Mouse (Mus musculus) liver, postnatal 0 days (tissue): ENCODE measurements around the gene Epha4. TPM values are rescaled to one million over a fixed set of nuclear protein-coding genes. Genes with fewer than 3 reads are reported as not detected.

Experiments
- ATAC-seq: fragments of 200-750 bp; cut with Nextera tagmentation; 2 replicates; pipeline ENCODE4 v1.8.0; 2017; ENCODE audit warnings: mild to moderate bottlenecking, moderate library complexity
- DNase-seq: peaks from one replicate; pipeline ENCODE4 v3.0.0-alpha.2; 2016
- H3K27ac ChIP-seq: fragments of 300-500 bp; sonication (generic); 2 replicates; pipeline ENCODE4 v1.5.1; 2014; ENCODE audit warnings: antibody characterized with exemption, moderate library complexity, mild to moderate bottlenecking, low read depth
- H3K27me3 ChIP-seq: fragments of 300-500 bp; sonication (generic); 2 replicates; pipeline ENCODE4 v1.6.1; 2014; ENCODE audit warnings: low read length, control low read depth, mixed read lengths; ENCODE audit not compliant: insufficient read depth
- H3K36me3 ChIP-seq: fragments of 300-500 bp; sonication (generic); replicated peaks from 2 replicates; pipeline ENCODE4 v1.6.1; 2014; ENCODE audit warnings: mild to moderate bottlenecking, control low read depth, low read length, moderate library complexity, mixed read lengths; ENCODE audit not compliant: insufficient read depth
- H3K4me1 ChIP-seq: fragments of 300-500 bp; sonication (generic); 2 replicates; pipeline ENCODE4 v1.6.1; 2014; ENCODE audit warnings: antibody characterized with exemption, mild to moderate bottlenecking, control low read depth; ENCODE audit not compliant: insufficient read depth
- H3K4me2 ChIP-seq: fragments of 300-500 bp; sonication (generic); 2 replicates; pipeline ENCODE4 v1.6.1; 2014; ENCODE audit warnings: low read depth, mild to moderate bottlenecking, low read length, moderate library complexity, mixed read lengths
- H3K4me3 ChIP-seq: fragments of 300-500 bp; sonication (generic); 2 replicates; pipeline ENCODE4 v1.5.1; 2014; ENCODE audit warnings: low read depth, low read length
- H3K9ac ChIP-seq: fragments of 300-500 bp; sonication (generic); replicated peaks from 2 replicates; pipeline ENCODE4 v1.6.1; 2014; ENCODE audit warnings: mild to moderate bottlenecking, moderate library complexity
- H3K9me3 ChIP-seq: fragments of 300-500 bp; sonication (generic); 2 replicates; pipeline ENCODE4 v1.6.1; 2016; ENCODE audit warnings: mild to moderate bottlenecking, control low read depth, low read length, mixed read lengths
- CTCF ChIP-seq: sonication (generic); IDR thresholded peaks from 2 replicates; pipeline ENCODE4 v1.5.1; 2016; ENCODE audit warnings: antibody characterized with exemption, low read depth
- EP300 ChIP-seq: IDR thresholded peaks from 2 replicates; pipeline ENCODE4 v1.6.1; 2016; ENCODE audit warnings: antibody characterized with exemption, low read depth, mild to moderate bottlenecking
- WGBS: fragments of 180-500 bp; shearing (Covaris S2); extraction: QIAGEN DNeasy Blood & Tissue Kit; methylation state at CpG from one replicate; pipeline ENCODE4 v1.1.7; 2014; ENCODE audit not compliant: insufficient replicate concordance; 5-methylcytosine and 5-hydroxymethylcytosine counted together
- polyA plus RNA-seq: library from polyadenylated mRNA; unstranded; fragments of >200 nt; fragmentation: Nextera tagmentation; extraction: Ambion mirVana; gene quantifications from 2 replicates; pipeline ENCODE4 v1.2.1, GENCODE M21; 2015

The Epha4 gene
- polyA plus RNA-seq, 1 experiment from 2014 or later = 0.51 TPM

DNA sequence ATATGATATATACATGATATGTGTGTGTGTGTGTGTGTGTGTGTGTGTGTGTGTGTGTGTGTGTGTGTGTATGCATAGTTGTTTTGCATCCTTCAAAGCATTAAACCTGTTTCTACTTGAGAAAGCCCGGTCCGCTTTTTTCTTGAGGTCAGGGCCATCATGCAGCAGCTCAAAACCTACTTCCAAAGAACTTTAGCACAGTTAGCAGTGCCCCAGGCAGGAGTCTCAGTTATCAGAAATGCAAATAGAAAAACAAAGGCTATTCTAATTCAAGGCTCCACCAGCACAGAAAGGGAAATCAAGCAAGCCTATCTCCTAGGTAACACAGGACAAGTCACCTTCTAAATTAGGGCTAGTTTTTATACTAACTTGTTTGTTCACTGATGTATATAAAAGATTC lies 42.3 kb downstream of the Epha4 start:
- Histone ChIP-seq H3K4me1 (peaks cover 11% of the 10 kb centered on the region; the same call in 1 of the 2 replicates), H3K9me3 (no peaks in the 10 kb centered on the region), H3K9ac (no peak overlapping the region), H3K4me3 (no peak overlapping the region), H3K4me2 (no peak overlapping the region), H3K27me3 (no peaks in the 10 kb centered on the region), H3K27ac (no peak overlapping the region), H3K36me3 (no peaks in the 10 kb centered on the region)
- 71% methylated on average over 2 of the region's 2 CpGs for WGBS
- ATAC-seq (no peak), DNase-seq (no peak)
- TF ChIP-seq CTCF = no peak
- no peak for TF ChIP-seq EP300

DNA sequence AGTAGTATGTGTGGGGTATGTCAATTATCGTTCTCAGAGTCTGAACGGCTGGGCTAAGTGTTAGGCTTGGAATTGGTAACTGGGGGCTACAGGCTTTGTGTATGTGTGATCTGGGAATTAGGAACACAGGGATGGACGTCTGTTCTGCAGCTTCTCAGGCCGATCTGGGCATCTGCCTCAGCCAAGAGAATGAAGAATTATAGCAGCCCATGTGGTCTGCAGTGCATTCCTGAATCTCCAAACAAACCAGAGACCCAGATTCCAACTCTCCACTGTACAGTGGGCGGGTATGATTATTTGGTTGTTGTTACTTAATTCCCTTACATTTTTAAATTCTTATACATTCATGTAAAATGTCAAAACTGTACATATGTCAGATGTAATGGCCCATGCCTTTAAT lies 43.4 kb downstream of the Epha4 start:
- H3K4me2 ChIP-seq = no peak overlapping the region
- H3K9me3 ChIP-seq = no peaks in the 10 kb centered on the region
- H3K9ac ChIP-seq = no peak overlapping the region
- peaks cover 11% of the 10 kb centered on the region; the same call in 1 of the 2 replicates for H3K4me1 ChIP-seq
- WGBS = 61% methylated on average over 5 of the region's 5 CpGs
- no peaks in the 10 kb centered on the region for H3K27me3 ChIP-seq
- H3K27ac ChIP-seq = no peak overlapping the region
- no peak for DNase-seq
- no peak for ATAC-seq
- no peak overlapping the region for H3K4me3 ChIP-seq
- no peaks in the 10 kb centered on the region for H3K36me3 ChIP-seq
- TF ChIP-seq EP300 (no peak), CTCF (no peak)

DNA sequence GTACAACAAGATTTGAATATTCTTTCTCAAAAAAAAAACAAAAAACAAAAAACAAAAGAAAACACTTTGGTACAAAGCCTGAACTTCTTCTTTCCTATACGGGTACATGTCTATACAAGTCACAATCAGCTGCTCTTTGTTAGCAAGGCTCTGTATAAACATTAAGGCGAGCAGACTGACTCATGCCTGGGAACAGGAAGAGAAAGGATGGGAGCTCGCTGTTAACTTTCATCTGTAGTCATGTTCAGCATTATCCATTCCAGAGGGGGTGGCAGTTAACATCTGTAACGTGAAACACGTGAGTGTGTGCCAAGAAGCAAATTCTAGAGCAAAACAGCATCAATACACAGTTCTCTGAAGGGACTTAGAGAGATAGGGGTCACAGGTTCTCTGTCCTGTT lies 43.9 kb downstream of the Epha4 start:
- Histone ChIP-seq H3K4me1 (0 out of 2 replicates have a peak, but pooled peaks cover 8% of the 10 kb centered on the region), H3K4me2 (no peak overlapping the region), H3K4me3 (no peak overlapping the region), H3K27ac (no peak overlapping the region), H3K27me3 (no peaks in the 10 kb centered on the region), H3K9ac (no peak overlapping the region), H3K9me3 (no peaks in the 10 kb centered on the region), H3K36me3 (no peaks in the 10 kb centered on the region)
- 50% methylated on average over 5 of the region's 5 CpGs for WGBS
- DNase-seq (no peak), ATAC-seq (no peak)
- TF ChIP-seq CTCF (no peak), EP300 (no peak)

DNA sequence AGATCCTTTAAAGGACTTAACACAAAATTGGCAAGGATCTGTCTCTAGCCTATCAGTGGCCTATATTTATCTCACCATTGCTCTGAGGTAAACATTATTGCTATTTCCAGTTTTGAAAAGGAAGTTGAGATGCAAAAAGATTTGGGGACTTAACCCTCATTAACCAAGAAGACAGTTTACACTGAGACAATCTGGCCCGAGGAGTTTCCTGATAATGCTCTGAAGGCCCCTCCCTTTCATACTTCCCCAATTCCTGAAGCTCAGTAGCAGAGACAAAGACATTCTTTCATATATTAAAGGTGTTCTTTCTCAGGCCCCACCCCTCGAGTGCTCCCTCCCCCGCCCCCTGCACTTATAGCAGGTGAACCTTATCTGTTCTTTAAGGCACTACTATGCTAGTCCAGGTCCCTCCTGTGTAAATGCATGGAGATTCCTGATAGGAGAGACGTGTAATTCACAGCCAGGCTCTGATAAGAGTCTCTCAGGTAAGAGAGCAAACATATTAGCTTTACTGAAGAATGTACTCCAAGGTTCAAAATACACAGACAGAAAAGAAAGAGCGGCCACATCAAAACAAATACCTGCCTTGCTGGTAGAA lies 46.1 kb downstream of the Epha4 start:
- Histone ChIP-seq H3K9me3 (no peaks in the 10 kb centered on the region), H3K4me1 (no peaks in the 10 kb centered on the region), H3K27ac (no peak overlapping the region), H3K9ac (no peak overlapping the region), H3K27me3 (no peaks in the 10 kb centered on the region), H3K4me3 (no peak overlapping the region), H3K4me2 (no peak overlapping the region), H3K36me3 (no peaks in the 10 kb centered on the region)
- TF ChIP-seq CTCF (no peak), EP300 (no peak)
- 28% methylated on average over 5 of the region's 5 CpGs for WGBS
- ATAC-seq = no peak
- DNase-seq = no peak

DNA sequence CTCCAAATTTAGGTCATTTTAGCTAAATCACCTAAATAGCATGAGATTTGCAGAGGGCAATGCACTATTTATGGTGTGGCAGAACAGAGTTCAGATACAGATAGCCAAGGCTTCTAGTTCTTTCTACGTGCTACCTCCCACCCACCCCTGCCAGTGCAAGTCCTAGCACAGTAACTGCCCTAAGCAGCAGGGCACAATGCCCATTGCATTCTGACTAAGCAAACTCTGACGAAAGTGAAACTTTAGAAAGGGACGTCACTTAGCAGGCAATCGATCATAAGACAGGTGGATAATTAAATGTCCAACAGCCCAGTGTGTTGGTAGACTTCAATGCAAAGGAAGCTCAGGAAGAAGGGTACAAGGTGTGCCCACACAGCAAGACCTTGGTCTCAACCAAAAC lies 49.4 kb downstream of the Epha4 start:
- Histone ChIP-seq H3K36me3 (no peaks in the 10 kb centered on the region), H3K4me1 (peaks cover 3% of the 10 kb centered on the region; the same call in 1 of the 2 replicates), H3K4me3 (no peak overlapping the region), H3K27ac (no peak overlapping the region), H3K9ac (no peak overlapping the region), H3K27me3 (no peaks in the 10 kb centered on the region), H3K9me3 (no peaks in the 10 kb centered on the region), H3K4me2 (no peak overlapping the region)
- ATAC-seq (no peak), DNase-seq (no peak)
- 63% methylated on average over 4 of the region's 4 CpGs for WGBS
- TF ChIP-seq EP300 (no peak), CTCF (no peak)

DNA sequence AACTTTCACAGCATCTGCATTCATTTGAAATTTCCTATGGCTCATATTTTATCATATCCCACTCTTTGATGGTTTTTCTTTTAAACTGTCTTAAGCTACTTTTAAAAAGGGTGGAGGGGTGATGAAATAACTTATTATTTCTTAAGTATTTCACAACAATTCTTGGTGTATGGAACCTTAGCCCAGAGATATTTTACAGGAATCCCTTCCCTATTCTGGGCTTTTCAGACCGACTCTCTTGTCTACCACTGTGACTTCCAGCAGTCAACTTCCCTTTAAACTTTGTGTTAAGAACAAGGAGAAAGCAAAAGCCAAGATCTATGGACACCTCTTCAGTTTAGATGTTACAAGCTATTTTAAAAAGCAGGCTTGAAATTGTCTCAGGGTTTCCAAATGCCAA lies 50.8 kb downstream of the Epha4 start:
- DNase-seq (no peak), ATAC-seq (no peak)
- no peaks in the 10 kb centered on the region for H3K36me3 ChIP-seq
- peaks cover 3% of the 10 kb centered on the region; the same call in 1 of the 2 replicates for H3K4me1 ChIP-seq
- H3K9ac ChIP-seq = no peak overlapping the region
- 49% methylated on average over 1 of the region's 1 CpGs for WGBS
- no peak overlapping the region for H3K4me2 ChIP-seq
- TF ChIP-seq EP300 (no peak), CTCF (no peak)
- no peak overlapping the region for H3K4me3 ChIP-seq
- H3K27ac ChIP-seq = no peak overlapping the region
- H3K27me3 ChIP-seq = no peaks in the 10 kb centered on the region
- no peaks in the 10 kb centered on the region for H3K9me3 ChIP-seq
